Mouse (Mus musculus): ENCODE measurements at regions not wholly inside any gene's neighbourhood (a gene's known extent, or its start where the extent isn't known, plus 50 kb on each side); places are given as distances from the start of the nearest gene placed in this dataset.

GRCm38 (mm10) chr9:63850316-63850693 is 92.5 kb upstream of the Smad3 start:
- no peak for DNase-seq (ENCODE audit: low read depth, low spot score)

GRCm38 (mm10) chr9:63849564-63850315 is 91.9 kb upstream of the Smad3 start:
- peak; percentile 39 for DNase-seq (ENCODE audit: low read depth, low spot score)

GRCm38 (mm10) chr9:63843883-63844485 is 86.2 kb upstream of the Smad3 start:
- peak; percentile 91 for DNase-seq (ENCODE audit: low read depth, low spot score)

- no peak for DNase-seq (ENCODE audit: low read depth, low spot score)
Measured at GRCm38 (mm10) chr9:63843431-63843830, 85.6 kb upstream of the Smad3 start.

- DNase-seq (ENCODE audit: low read depth, low spot score), result no peak
Measured at GRCm38 (mm10) chr9:63841102-63841501, 83.3 kb upstream of the Smad3 start.

- no peak for DNase-seq (ENCODE audit: low read depth, low spot score)
Measured at GRCm38 (mm10) chr9:63838996-63839772, 81.4 kb upstream of the Smad3 start.

- no peak for DNase-seq (ENCODE audit: low read depth, low spot score)
Measured at GRCm38 (mm10) chr9:63837552-63837951, 79.8 kb upstream of the Smad3 start.

GRCm38 (mm10) chr9:63836565-63837284 is 78.9 kb upstream of the Smad3 start:
- DNase-seq (ENCODE audit: low read depth, low spot score), result no peak

GRCm38 (mm10) chr9:63836036-63836435 is 78.2 kb upstream of the Smad3 start:
- DNase-seq (ENCODE audit: low read depth, low spot score), result no peak

GRCm38 (mm10) chr9:63834416-63834815 is 76.6 kb upstream of the Smad3 start:
- DNase-seq (ENCODE audit: low read depth, low spot score), result no peak

GRCm38 (mm10) chr9:63818163-63818562 is 60.4 kb upstream of the Smad3 start:
- no peak for DNase-seq (ENCODE audit: low read depth, low spot score)

GRCm38 (mm10) chr9:63816540-63816939 is 58.7 kb upstream of the Smad3 start:
- peak; percentile 57 for DNase-seq (ENCODE audit: low read depth, low spot score)

- no peak for DNase-seq (ENCODE audit: low read depth, low spot score)
Measured at GRCm38 (mm10) chr9:63809901-63810587, 52.2 kb upstream of the Smad3 start.

Measured in CD4-positive, CD25-positive, alpha-beta regulatory T cell, adult 2 months (primary cell).